Mouse (Mus musculus): ENCODE data around the gene Vmn2r103.

Vmn2r103 gene

DNA sequence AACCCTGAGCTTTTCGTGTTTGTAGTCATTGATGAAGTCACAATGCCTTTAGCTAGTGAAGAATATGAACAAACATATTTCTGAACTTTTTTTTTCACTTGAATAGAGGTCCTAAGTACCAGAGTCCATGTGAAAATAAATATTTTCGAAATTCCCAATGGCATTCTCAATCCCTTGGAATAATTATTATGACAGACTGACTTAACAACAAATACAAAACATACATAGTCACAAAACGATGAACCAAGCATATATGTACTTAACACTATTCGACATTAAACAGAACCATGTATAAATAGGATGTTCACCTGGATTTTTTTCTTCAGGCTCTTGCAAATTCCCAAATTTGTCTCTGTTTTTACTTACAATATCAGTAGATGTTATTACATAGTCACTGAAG, at the start of gene Vmn2r103:
TSS of gene Vmn2r103 (plus strand) at position 301 of the 400 bp plus-strand sequence.
- DNase-seq (ENCODE audit: low spot score), result no peak

DNA sequence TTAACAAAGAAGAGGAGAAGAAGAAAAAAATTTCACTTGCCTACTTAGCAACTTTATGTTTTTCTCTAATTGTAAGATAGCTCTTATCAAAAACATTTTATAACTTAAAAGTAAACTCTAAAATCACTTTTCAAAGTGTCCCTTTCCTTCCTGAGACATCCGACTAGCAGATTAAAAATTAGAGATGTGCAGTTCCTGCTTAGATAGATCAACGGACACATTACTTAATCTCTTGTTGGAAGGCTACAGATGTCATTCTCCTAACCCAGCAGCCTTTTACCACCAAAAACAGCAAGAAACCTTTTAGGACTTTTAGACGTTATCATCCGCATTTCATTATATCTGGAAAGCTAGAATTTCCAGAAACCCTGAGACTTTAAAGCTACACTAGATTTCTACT, 5.8 kb downstream of the Vmn2r103 start:
- no peak for DNase-seq (ENCODE audit: low spot score)

DNA sequence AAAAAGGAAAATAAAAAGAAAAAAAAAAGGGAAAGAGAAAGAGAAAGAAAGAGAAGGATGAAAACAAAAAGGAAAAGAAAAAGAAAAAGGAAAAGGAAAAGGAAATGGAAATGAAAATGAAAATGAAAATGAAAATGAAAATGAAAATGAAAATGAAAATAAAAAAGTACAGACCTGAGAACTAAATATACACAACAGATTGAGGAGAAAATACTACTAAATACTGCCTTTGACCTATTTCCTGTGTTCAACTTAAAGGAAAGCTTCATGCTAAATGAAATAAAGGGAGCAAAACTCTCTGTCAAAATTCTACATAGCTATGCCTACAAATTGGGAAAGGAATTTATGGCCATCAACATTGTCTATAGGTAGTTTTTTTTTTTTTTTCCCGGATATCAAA, 16.1 kb downstream of the Vmn2r103 start:
- no peak for DNase-seq (ENCODE audit: low spot score)
